Mouse (Mus musculus): Measurements from ENCODE around the gene Znrf2. TPM values are rescaled to one million over a fixed set of nuclear protein-coding genes. Genes with fewer than 3 reads are reported as not detected.
"Not testable (repeated sequence)": the region's sequence is repeated elsewhere in the genome, so short reads cannot be mapped to it uniquely, and the experiment has no call there.

Gene Znrf2
- polyA plus RNA-seq, 1 experiment: 0.60 TPM

DNA sequence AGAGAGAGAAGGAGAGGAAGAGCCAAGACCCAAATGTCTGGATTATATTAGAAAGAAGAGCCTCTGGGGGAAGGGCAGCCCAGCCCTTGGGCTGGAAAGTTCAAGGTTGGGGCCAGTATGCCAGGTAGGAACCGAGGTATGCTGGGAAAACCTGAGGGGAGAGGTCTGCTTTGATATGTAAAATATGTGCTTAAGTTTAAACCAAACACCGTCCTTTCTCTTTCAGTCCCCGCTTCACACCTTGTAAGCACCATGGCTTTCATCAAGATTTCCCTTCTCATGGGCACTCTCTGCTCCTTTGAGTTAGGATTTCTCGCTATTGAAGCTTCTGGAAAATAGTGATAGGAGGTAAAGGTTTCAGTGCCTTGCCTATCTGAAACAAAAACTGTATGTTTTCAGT lies 38.1 kb downstream of the Znrf2 start:
- Histone ChIP-seq H3K36me3 (ENCODE audit: control insufficient read depth) (peaks cover 2% of the 10 kb centered on the region), H3K4me3 (replicated peaks) (no peak overlapping the region), H3K9me3 (ENCODE audit: control insufficient read depth, low read length) (no peaks in the 10 kb centered on the region), H3K4me1 (ENCODE audit: control insufficient read depth) (peaks cover 36% of the 10 kb centered on the region), H3K27me3 (ENCODE audit: control insufficient read depth) (no peaks in the 10 kb centered on the region)
- TF ChIP-seq TAL1 (IDR thresholded peaks at IDR 0.05; ENCODE audit: low read length) (no peak), GATA1 (IDR thresholded peaks at IDR 0.05; ENCODE audit: low read length) (no peak)

GRCm38 (mm10) chr6:54855801-54856583 lies 39.3 kb downstream of the Znrf2 start:
- Histone ChIP-seq H3K4me1 (ENCODE audit: control insufficient read depth) (peaks cover 39% of the 10 kb centered on the region), H3K4me3 (replicated peaks) (no peak overlapping the region), H3K27me3 (ENCODE audit: control insufficient read depth) (no peaks in the 10 kb centered on the region), H3K9me3 (ENCODE audit: control insufficient read depth, low read length) (no peaks in the 10 kb centered on the region), H3K36me3 (ENCODE audit: control insufficient read depth) (peaks cover 2% of the 10 kb centered on the region)
- TF ChIP-seq GATA1 (IDR thresholded peaks at IDR 0.05; ENCODE audit: low read length): no peak

DNA sequence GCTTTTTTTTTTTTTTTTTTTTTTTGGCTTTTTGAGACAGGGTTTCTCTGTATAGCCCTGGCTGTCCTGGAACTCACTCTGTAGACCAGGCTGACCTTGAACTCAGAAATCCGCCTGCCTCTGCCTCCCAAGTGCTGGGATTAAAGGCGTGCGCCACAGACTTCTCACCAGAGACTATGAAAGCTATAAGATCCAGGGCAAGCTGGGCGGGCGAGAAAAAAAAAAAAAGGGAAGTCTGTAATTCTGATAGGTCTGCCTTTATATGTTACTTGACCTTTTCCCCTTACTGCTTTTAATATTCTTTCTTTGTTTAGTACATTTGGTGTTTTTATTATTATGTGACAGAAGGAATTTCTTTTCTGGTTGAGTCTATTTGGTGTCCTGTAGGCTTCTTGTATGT lies 42.4 kb downstream of the Znrf2 start:
- H3K4me1 ChIP-seq (ENCODE audit: control insufficient read depth): peaks cover 16% of the 10 kb centered on the region
- H3K36me3 ChIP-seq (ENCODE audit: control insufficient read depth); H3K27me3 ChIP-seq (ENCODE audit: control insufficient read depth); H3K9me3 ChIP-seq (ENCODE audit: control insufficient read depth, low read length); H3K4me3 ChIP-seq (replicated peaks): not testable (repeated sequence)

DNA sequence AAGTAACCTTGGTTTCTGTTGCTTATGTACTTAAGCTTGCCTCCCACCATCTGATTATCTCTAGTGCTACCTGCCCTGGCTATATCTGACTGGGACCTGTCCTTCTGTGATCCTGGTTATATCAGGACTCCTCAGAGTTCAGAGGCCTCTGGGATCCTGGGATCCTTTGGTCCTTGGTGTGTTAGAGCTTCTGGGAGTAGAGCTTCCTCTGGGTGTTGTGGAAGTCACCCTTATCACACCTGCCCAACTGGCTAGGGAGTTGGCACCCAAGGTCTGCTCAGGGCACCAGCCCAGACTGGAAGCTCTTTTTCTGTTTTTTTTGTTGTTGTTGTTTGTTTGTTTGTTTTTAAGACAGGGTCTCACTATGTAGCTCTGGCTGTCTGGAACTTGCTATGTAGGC lies 43.5 kb downstream of the Znrf2 start:
- Histone ChIP-seq H3K27me3 (ENCODE audit: control insufficient read depth) (no peaks in the 10 kb centered on the region), H3K4me1 (ENCODE audit: control insufficient read depth) (peaks cover 16% of the 10 kb centered on the region), H3K9me3 (ENCODE audit: control insufficient read depth, low read length) (no peaks in the 10 kb centered on the region), H3K4me3 (replicated peaks) (no peak overlapping the region), H3K36me3 (ENCODE audit: control insufficient read depth) (peaks cover 3% of the 10 kb centered on the region; the same call in 1 of the 2 replicates)
- TF ChIP-seq TAL1 (IDR thresholded peaks at IDR 0.05; ENCODE audit: low read length): no peak
- no peak for TF ChIP-seq GATA1 (IDR thresholded peaks at IDR 0.05; ENCODE audit: low read length)

GRCm38 (mm10) chr6:54866731-54867410 lies 50.2 kb downstream of the Znrf2 start:
- no peak overlapping the region for H3K4me3 ChIP-seq (replicated peaks)
- no peaks in the 10 kb centered on the region for H3K27me3 ChIP-seq (ENCODE audit: control insufficient read depth)
- H3K36me3 ChIP-seq (ENCODE audit: control insufficient read depth): peaks cover 3% of the 10 kb centered on the region
- TF ChIP-seq TAL1 (IDR thresholded peaks at IDR 0.05; ENCODE audit: low read length) (no peak), GATA1 (IDR thresholded peaks at IDR 0.05; ENCODE audit: low read length) (no peak)
- no peaks in the 10 kb centered on the region for H3K9me3 ChIP-seq (ENCODE audit: control insufficient read depth, low read length)
- no peaks in the 10 kb centered on the region; the same call in 1 of the 2 replicates for H3K4me1 ChIP-seq (ENCODE audit: control insufficient read depth)

DNA sequence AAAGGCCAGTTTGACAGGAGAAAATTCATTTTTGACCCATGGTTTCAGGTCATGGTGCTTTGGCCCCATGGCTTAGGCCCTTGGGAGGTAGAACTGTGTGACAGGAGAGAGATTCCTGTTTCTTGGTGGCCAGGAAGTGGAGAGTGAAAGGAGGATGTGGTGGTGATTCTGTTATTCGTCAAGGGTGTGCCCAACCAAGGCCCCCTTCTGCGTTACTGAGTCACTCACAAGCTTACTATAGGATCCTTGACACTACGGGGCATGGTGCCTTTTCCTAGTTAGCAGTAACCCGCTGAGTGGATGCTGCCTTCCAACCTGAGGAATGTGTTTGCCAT lies 50.7 kb downstream of the Znrf2 start:
- Histone ChIP-seq H3K27me3 (ENCODE audit: control insufficient read depth) (no peaks in the 10 kb centered on the region), H3K4me3 (replicated peaks) (no peak overlapping the region), H3K4me1 (ENCODE audit: control insufficient read depth) (no peaks in the 10 kb centered on the region; the same call in 1 of the 2 replicates), H3K9me3 (ENCODE audit: control insufficient read depth, low read length) (no peaks in the 10 kb centered on the region), H3K36me3 (ENCODE audit: control insufficient read depth) (peaks cover 3% of the 10 kb centered on the region)
- TF ChIP-seq GATA1 (IDR thresholded peaks at IDR 0.05; ENCODE audit: low read length) (no peak), TAL1 (IDR thresholded peaks at IDR 0.05; ENCODE audit: low read length) (no peak)

- TF ChIP-seq TAL1 (IDR thresholded peaks at IDR 0.05; ENCODE audit: low read length) (no peak), GATA1 (IDR thresholded peaks at IDR 0.05; ENCODE audit: low read length) (no peak)
- H3K27me3 ChIP-seq (ENCODE audit: control insufficient read depth): no peaks in the 10 kb centered on the region
- peaks cover 3% of the 10 kb centered on the region for H3K4me1 ChIP-seq (ENCODE audit: control insufficient read depth)
- H3K9me3 ChIP-seq (ENCODE audit: control insufficient read depth, low read length): no peaks in the 10 kb centered on the region
- H3K4me3 ChIP-seq (replicated peaks): no peak overlapping the region
- no peaks in the 10 kb centered on the region; the same call in 1 of the 2 replicates for H3K36me3 ChIP-seq (ENCODE audit: control insufficient read depth)
Measured at GRCm38 (mm10) chr6:54873029-54873428, 56.3 kb downstream of the Znrf2 start.

DNA sequence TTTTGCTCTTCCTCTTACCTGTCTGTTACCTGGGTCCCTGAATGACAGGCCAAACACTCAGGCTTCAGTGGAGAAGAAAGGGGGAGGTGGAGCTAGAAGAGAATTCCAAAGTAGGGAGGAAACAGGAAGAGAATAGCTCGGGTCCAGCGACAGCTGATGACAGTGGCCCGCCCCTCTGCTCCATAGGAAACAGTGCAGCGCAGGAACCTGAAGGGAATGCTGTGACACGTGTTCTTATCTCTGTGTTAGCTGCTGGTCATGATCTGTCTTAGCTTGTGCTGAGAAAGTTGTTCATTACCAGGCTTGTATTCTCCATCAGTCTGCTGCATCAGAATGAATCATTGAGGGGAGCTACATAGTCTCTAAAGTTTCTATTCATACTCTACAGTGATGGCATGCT lies 60.1 kb downstream of the Znrf2 start:
- Histone ChIP-seq H3K4me3 (replicated peaks) (no peak overlapping the region), H3K4me1 (ENCODE audit: control insufficient read depth) (peaks cover 3% of the 10 kb centered on the region)

DNA sequence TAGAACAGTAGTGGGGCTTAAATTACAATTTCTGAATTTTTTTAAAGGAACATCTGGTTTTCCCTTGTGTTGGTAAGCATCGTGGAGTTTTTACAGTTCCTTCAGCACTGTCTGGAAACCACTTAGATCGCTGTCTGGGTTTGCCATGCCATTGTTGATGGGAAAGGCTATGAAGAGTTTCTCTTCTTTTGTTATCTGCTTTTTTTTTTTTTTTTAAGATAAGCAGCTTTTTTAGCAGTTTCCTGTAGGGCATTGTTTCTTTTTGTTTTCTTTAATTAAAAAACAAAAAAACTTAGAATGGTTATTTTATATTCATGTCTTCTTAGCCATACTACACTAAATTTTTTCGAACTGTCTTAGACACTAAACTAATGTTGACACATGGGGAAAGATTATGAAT lies 60.9 kb downstream of the Znrf2 start:
- H3K27me3 ChIP-seq (ENCODE audit: control insufficient read depth): no peaks in the 10 kb centered on the region
- no peak overlapping the region for H3K4me3 ChIP-seq (replicated peaks)
- H3K9me3 ChIP-seq (ENCODE audit: control insufficient read depth, low read length): no peaks in the 10 kb centered on the region
- H3K36me3 ChIP-seq (ENCODE audit: control insufficient read depth): peaks cover 2% of the 10 kb centered on the region; the same call in 1 of the 2 replicates
- peaks cover 3% of the 10 kb centered on the region for H3K4me1 ChIP-seq (ENCODE audit: control insufficient read depth)
- no peak for TF ChIP-seq TAL1 (IDR thresholded peaks at IDR 0.05; ENCODE audit: low read length)

More for the DNA sequence above, 60.1 kb downstream of the Znrf2 start:
- H3K27me3 ChIP-seq (ENCODE audit: control insufficient read depth): no peaks in the 10 kb centered on the region
- peaks cover 2% of the 10 kb centered on the region; the same call in 1 of the 2 replicates for H3K36me3 ChIP-seq (ENCODE audit: control insufficient read depth)
- TF ChIP-seq TAL1 (IDR thresholded peaks at IDR 0.05; ENCODE audit: low read length) (no peak), GATA1 (IDR thresholded peaks at IDR 0.05; ENCODE audit: low read length) (no peak)
- no peaks in the 10 kb centered on the region for H3K9me3 ChIP-seq (ENCODE audit: control insufficient read depth, low read length)
